Mouse (Mus musculus) cerebellum, adult 2 months (tissue): ENCODE data around the gene Ano2. TPM values are rescaled to one million over a fixed set of nuclear protein-coding genes. Genes with fewer than 3 reads are reported as not detected.

Experiments used
- DNase-seq, 2 experiments: peaks; one replicate each; pipeline ENCODE4 v3.0.0; 2021
- H3K27ac ChIP-seq: fragments of 200-500 bp; 2 replicates; pipeline ENCODE4 v1.5.1; 2012; ENCODE audit warnings: low read length, control low read depth, inconsistent platforms; ENCODE audit not compliant: insufficient read depth
- H3K27me3 ChIP-seq: fragments of 200-500 bp; 2 replicates; pipeline ENCODE4 v1.6.1; 2012; ENCODE audit warnings: inconsistent platforms, mild to moderate bottlenecking, low read length, moderate library complexity; ENCODE audit not compliant: control insufficient read depth, insufficient read depth
- H3K4me1 ChIP-seq: fragments of 200-500 bp; 2 replicates; pipeline ENCODE4 v1.6.1; 2011; ENCODE audit warnings: low read length; ENCODE audit not compliant: control insufficient read depth, insufficient read depth
- H3K4me3 ChIP-seq: fragments of 200-500 bp; replicated peaks from 2 replicates; pipeline ENCODE3; 2011; ENCODE audit warnings: mild to moderate bottlenecking, low read depth, low read length, control low read depth; ENCODE audit not compliant: insufficient read depth
- CTCF ChIP-seq: fragments of 200-500 bp; IDR thresholded peaks from 2 replicates; pipeline ENCODE4 v1.5.1; 2011; ENCODE audit warnings: low read depth, mild to moderate bottlenecking, control low read depth, low read length, moderate library complexity, borderline replicate concordance; ENCODE audit not compliant: insufficient read depth
- POLR2A ChIP-seq: fragments of 200-500 bp; IDR thresholded peaks from 2 replicates; pipeline ENCODE4 v1.6.1; 2011; ENCODE audit warnings: low read length, control low read depth, borderline replicate concordance; ENCODE audit not compliant: insufficient read depth
- WGBS: fragments of 180-500 bp; shearing (Covaris S2); methylation state at CpG from one replicate; pipeline ENCODE4 v1.1.7; 2018; 5-methylcytosine and 5-hydroxymethylcytosine counted together
- polyA plus RNA-seq: library from polyadenylated mRNA; depleted of rRNA; stranded (reverse); fragments of >200 nt; gene quantifications from 2 replicates; pipeline ENCODE4 v1.2.3, GENCODE M21; 2012

The Ano2 gene
- polyA plus RNA-seq, 1 experiment = 0.07 TPM

DNA sequence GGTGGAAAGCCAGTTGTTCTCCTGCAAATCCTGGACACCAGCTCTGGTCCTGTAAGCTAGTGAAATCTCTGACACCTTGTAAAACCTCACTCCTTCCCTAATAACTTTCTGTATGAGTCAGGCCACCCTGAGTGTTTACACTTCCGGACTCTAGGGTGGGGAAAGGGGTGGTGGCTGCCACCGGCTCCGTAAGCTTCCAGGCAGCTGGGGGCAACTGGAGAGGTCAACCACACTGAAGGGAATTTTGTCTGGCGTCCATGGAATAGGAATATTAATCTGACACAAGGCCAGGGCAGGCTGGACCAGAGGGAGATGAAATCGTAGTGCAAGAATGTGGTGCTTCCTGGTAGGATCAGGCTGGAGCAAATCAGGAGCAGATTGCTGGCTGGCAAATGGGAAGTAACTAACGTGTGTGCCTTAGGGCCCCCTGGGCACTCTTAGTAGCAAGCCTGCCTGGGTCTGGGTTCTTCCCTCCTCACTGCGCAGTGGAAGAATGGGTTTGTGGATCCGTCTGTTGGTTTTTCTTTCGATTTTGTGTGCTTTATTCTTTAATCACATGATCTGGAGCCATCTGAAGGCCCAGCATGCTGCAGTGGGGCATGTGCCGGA lies 57.2 kb downstream of the Ano2 start:
- H3K4me1 ChIP-seq = no peaks in the 10 kb centered on the region
- no peak for DNase-seq
- no peaks in the 10 kb centered on the region for H3K27me3 ChIP-seq
- WGBS = 59% methylated on average over 10 of the region's 10 CpGs
- H3K4me3 ChIP-seq = no peak overlapping the region
- no peak overlapping the region for H3K27ac ChIP-seq
- TF ChIP-seq CTCF (no peak), POLR2A (no peak)

DNA sequence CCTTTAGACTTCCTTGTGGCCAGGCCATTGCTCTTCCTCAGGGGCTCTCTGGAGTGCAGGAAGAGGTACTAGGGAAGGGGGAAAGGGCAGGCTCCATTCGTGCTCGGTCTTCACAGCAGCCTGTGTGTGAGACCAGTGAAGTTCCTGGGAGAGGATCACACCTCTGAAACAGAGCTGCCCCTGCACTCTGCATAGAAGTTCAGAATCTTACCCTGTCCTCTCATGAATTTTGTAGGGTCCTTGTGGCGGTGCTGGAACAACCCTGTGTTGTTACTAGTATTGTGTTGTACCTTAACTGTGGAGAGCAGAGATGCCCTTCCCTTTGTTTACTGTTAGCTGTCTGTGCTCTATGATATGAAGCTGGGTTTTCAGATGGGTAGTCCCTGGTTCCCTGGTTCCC lies 58.4 kb downstream of the Ano2 start:
- WGBS = 79% methylated on average over 3 of the region's 3 CpGs
- no peaks in the 10 kb centered on the region for H3K27me3 ChIP-seq
- no peak overlapping the region for H3K4me3 ChIP-seq
- H3K4me1 ChIP-seq = no peaks in the 10 kb centered on the region
- H3K27ac ChIP-seq = no peak overlapping the region
- no peak for TF ChIP-seq CTCF
- no peak for TF ChIP-seq POLR2A
- DNase-seq = no peak

DNA sequence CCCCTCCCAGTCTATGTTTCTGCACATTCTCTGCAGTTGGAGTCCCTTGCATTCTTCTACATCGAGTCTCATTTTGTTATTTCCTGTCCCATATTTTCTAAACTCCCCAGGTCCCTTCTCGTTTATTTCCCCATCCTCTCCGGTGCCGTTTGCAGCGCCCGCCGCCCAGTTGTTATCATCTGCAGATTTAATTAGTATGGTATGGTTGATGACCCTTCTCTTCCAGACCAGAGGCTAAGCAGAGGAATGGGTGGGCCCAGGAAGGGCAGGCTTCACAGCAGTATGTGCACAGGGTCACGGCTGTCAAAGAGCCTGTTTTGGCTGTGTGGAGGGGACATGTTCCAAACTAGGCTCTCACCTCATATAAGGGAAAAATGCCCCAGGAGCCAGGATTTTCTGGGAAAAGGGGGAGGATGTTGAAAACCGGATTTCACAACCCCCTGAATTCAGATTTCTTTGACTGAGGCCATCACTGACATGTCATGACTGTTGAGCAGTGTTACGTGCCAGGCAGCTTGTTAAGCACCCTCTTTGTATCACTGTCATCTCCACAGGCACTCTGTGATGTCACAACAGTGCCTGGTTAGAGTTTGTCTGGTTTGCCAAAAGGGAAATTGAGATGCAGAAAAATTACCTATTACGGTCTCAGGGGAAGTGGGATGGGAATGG lies 72.8 kb downstream of the Ano2 start:
- Histone ChIP-seq H3K27me3 (no peaks in the 10 kb centered on the region; the same call in 1 of the 2 replicates), H3K27ac (no peak overlapping the region), H3K4me1 (no peaks in the 10 kb centered on the region), H3K4me3 (no peak overlapping the region)
- DNase-seq = no peak
- TF ChIP-seq CTCF (no peak), POLR2A (no peak)
- 80% methylated on average over 11 of the region's 11 CpGs for WGBS

DNA sequence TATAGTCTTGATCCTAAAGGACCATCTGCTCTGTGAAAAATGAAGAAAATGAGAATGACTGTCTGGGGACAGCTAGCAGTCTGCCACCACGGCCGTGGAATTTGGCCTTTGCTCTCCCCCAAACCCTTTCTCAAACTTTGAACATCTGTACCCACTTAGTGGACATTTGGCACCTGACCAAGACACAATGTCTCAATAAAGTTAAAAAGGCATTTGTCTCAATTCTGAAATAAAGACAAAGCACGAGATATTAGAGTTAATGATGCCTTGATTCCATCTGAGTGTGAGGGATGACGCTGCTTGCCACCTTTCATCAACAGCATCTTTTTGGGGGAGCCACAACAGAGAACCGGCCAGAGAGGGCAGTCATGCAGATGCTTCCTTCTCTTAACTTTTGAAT lies 83.0 kb downstream of the Ano2 start:
- 49% methylated on average over 5 of the region's 5 CpGs for WGBS
- TF ChIP-seq POLR2A = no peak
- TF ChIP-seq CTCF = no peak
- Histone ChIP-seq H3K4me1 (no peaks in the 10 kb centered on the region), H3K27ac (no peak overlapping the region), H3K4me3 (no peak overlapping the region), H3K27me3 (no peaks in the 10 kb centered on the region)
- DNase-seq = no peak

DNA sequence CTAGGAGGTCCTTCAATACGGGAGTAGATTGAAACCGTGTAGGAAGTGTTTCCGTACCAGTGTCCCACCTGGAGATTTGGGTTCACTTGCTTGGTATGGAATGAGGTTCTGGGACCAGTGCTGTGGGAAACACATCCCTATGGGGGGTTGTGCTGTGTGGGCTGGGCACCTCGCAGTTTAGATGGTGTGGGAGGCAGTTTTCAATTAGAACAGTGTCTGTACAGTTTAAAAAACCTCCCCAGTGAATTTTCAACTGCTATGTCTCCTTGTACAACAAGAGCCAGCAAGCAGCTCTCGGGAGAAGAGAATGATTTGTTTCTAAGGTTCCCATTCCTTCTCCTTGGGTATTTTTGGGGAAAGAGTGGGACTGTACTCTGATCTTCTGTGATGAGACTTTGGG lies 86.1 kb downstream of the Ano2 start:
- Histone ChIP-seq H3K4me3 (no peak overlapping the region), H3K27me3 (no peaks in the 10 kb centered on the region), H3K4me1 (no peaks in the 10 kb centered on the region), H3K27ac (no peak overlapping the region)
- DNase-seq = no peak
- TF ChIP-seq POLR2A (no peak), CTCF (no peak)
- whole genome bisulfite sequencing = 85% methylated on average over 5 of the region's 5 CpGs

DNA sequence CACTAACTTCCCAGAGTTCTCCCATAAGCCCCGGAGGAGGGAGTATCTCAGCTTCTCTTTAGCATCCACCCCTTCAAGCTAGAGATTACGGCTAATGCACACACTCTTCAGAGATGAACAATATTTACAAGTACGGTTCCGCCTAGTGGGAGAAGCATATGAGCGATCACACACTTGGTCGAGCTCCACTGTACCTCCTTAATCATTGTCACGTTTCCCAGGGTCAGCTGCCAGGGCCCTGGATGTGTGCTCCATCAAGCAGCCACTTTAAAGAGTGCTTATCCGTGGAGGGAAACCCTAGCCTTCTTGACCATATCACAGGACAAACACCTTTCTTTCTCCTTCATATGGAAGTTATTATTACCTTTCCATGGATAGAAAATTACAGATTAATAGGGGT lies 112.7 kb downstream of the Ano2 start:
- DNase-seq = no peak
- no peak overlapping the region for H3K4me3 ChIP-seq
- H3K27ac ChIP-seq = no peak overlapping the region
- H3K4me1 ChIP-seq = no peaks in the 10 kb centered on the region
- H3K27me3 ChIP-seq = no peaks in the 10 kb centered on the region
- 45% methylated on average over 8 of the region's 8 CpGs for WGBS
- no peak for TF ChIP-seq CTCF
- no peak for TF ChIP-seq POLR2A

DNA sequence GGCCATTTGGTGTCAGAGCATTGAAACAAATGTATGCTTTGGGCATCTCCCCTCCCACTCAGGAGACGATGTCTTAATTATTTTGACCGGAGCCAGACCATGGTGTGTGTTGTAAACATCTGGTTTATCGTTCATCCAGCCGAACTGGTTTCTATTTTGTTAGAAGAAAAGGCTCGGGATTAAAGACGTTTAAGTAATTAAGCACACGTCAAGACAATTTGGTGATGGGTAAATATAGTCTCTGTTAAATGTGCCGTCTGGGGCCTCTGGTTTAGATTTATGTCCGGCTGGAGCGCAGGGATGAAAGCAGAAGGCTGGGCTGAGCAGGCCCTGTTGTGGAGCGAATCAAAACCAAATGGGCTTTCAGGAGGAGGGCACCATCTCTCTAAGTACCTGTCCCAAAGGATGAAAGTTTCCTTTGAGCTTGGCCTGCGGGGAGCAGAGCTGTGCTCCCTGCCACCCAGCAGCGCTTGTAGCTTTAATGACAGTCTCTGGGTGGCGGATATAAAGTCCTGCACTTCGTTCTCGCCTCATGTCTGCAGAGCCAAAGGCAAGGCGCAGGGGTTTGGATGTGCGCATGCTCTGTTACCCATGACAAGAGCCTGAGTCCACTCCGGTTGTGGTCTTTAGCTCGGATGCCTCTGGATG lies 113.3 kb downstream of the Ano2 start:
- Histone ChIP-seq H3K27me3 (no peaks in the 10 kb centered on the region), H3K4me1 (no peaks in the 10 kb centered on the region), H3K4me3 (no peak overlapping the region), H3K27ac (no peak overlapping the region)
- TF ChIP-seq CTCF (no peak), POLR2A (no peak)
- DNase-seq = no peak
- WGBS = 32% methylated on average over 20 of the region's 20 CpGs
